Mouse (Mus musculus): ENCODE results near the gene Alox5.

DNA sequence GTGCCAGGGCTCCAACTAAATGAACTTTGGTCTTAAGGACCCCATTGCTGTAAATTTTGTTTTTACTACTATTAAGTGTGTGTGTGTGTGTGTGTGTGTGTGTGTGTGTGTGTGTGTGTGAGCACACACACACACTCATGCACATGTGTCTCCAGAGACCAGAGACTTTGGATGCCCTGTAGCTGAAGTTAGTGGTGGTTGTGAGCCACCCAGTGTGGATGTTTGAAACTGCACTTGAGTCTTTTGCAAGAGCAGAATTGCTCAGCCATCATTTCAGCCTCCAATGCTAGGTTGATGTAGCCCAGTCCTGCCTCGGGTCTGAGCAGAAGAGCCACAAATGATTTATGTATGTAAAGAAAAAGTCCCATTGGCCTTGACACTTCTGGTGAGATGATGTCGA is 37.3 kb downstream of the Alox5 start:
- TF ChIP-seq POLR2A (IDR thresholded peaks at IDR 0.05; ENCODE audit: insufficient read depth, low read depth, low read length), result no peak
- no peak for TF ChIP-seq EP300 (IDR thresholded peaks at IDR 0.05; ENCODE audit: insufficient read depth, low read depth, low read length)
- peak; percentile 52 for TF ChIP-seq CTCF (IDR thresholded peaks at IDR 0.05)
